Mouse (Mus musculus): ENCODE measurements around the gene Atl3. TPM values are rescaled to one million over a fixed set of nuclear protein-coding genes. Genes with fewer than 3 reads are reported as not detected.

Gene Atl3
- total RNA-seq, 2 experiments from 2014 or later = 21.8 to 23.6 TPM

- intact Hi-C loops (cut with DNase I) = no loop called here
- no peak overlapping the region for H3K27ac ChIP-seq
- TF ChIP-seq CTCF (IDR thresholded peaks at IDR 0.05) = no peak
- DNase-seq (ENCODE audit: extremely low spot score in 1 of 2, low spot score in 2 of 2) = no peak
- H3K4me3 ChIP-seq = no peak overlapping the region
Measured at GRCm38 (mm10) chr19:7564457-7564856, 70.6 kb downstream of the Atl3 start.

- peak overlapping the region; percentile 75 for H3K27ac ChIP-seq
- TF ChIP-seq CTCF (IDR thresholded peaks at IDR 0.05) = no peak
- DNase-seq (ENCODE audit: extremely low spot score in 1 of 2, low spot score in 2 of 2) = no peak
- intact Hi-C loops (cut with DNase I) = no loop called here
- H3K4me3 ChIP-seq = no peak overlapping the region
Measured at GRCm38 (mm10) chr19:7566826-7567225, 73.0 kb downstream of the Atl3 start.

- intact Hi-C loops (cut with DNase I) = no loop called here
- TF ChIP-seq CTCF (IDR thresholded peaks at IDR 0.05) = no peak
Measured at GRCm38 (mm10) chr19:7568364-7568763, 74.5 kb downstream of the Atl3 start.

GRCm38 (mm10) chr19:7569650-7570049, 75.8 kb downstream of the Atl3 start:
- TF ChIP-seq CTCF (IDR thresholded peaks at IDR 0.05) = no peak
- DNase-seq (ENCODE audit: extremely low spot score in 1 of 2, low spot score in 2 of 2) = no peak
- intact Hi-C loops (cut with DNase I) = no loop called here
- Histone ChIP-seq H3K4me3 (no peak overlapping the region), H3K27ac (no peak overlapping the region)

More at GRCm38 (mm10) chr19:7568364-7568763, 74.5 kb downstream of the Atl3 start:
- H3K27ac ChIP-seq = peak overlapping the region; percentile 59; the same call in 1 of the 2 replicates
- DNase-seq (ENCODE audit: extremely low spot score in 1 of 2, low spot score in 2 of 2) = no peak
- H3K4me3 ChIP-seq = no peak overlapping the region

GRCm38 (mm10) chr19:7576180-7576579, 82.3 kb downstream of the Atl3 start:
- no peak overlapping the region for H3K27ac ChIP-seq
- no peak overlapping the region for H3K4me3 ChIP-seq
- intact Hi-C loops (cut with DNase I) = no loop called here
- TF ChIP-seq CTCF (IDR thresholded peaks at IDR 0.05) = no peak
- DNase-seq (ENCODE audit: extremely low spot score in 1 of 2, low spot score in 2 of 2) = no peak

DNA sequence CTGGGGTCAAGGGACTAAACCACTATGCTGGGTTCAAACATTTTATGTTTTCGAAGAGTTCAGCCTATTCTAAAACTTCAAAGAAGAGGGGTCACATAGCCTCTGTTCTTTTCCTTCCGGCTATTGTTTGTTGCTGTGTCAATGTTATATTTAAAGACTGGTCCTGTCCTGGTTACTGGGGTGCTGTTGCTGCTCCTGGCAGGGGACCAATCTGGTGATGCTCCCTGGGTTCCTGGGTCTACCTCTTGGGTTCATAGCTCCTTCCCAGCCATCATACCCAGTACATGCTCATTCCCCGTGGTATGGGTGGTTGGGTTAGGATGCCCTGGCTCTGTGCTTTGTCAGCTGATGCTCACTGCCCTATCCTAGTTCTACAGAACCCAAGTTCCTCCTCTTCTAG, 83.9 kb downstream of the Atl3 start:
- no peak for TF ChIP-seq CTCF (IDR thresholded peaks at IDR 0.05)
- Histone ChIP-seq H3K4me3 (no peak overlapping the region), H3K27ac (no peak overlapping the region)
- intact Hi-C loops (cut with DNase I) = no loop called here
- no peak for DNase-seq (ENCODE audit: extremely low spot score in 1 of 2, low spot score in 2 of 2)

GRCm38 (mm10) chr19:7581042-7581441, 87.2 kb downstream of the Atl3 start:
- no peak for DNase-seq (ENCODE audit: extremely low spot score in 1 of 2, low spot score in 2 of 2)
- intact Hi-C loops (cut with DNase I) = no loop called here
- Histone ChIP-seq H3K27ac (peak overlapping the region; percentile 40; the same call in 1 of the 2 replicates), H3K4me3 (no peak overlapping the region)
- TF ChIP-seq CTCF (IDR thresholded peaks at IDR 0.05) = no peak

- intact Hi-C loops (cut with DNase I) = no loop called here
- DNase-seq (ENCODE audit: extremely low spot score in 1 of 2, low spot score in 2 of 2) = no peak
- Histone ChIP-seq H3K4me3 (no peak overlapping the region), H3K27ac (peak overlapping the region; percentile 63)
- no peak for TF ChIP-seq CTCF (IDR thresholded peaks at IDR 0.05)
Measured at GRCm38 (mm10) chr19:7583101-7583500, 89.3 kb downstream of the Atl3 start.

DNA sequence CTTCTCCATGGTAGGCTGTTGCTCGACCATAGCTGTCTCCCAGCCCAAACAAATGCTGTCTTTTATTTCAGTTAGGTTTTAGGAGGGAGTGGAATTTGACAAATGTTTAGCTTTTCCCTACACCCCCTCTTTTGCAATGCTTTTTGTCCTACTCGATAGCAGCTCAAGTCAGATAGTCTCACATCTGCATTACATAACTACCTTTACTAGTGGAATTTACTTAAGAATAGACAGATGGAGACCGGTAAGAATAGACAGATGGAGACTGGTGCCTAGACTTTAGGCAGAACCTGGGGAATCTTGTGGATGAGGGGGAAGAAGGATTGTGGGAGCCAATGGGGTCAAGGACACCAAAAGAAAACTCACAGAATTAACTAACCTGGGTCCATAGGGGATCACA, 89.8 kb downstream of the Atl3 start:
- Histone ChIP-seq H3K4me3 (no peak overlapping the region), H3K27ac (peak overlapping the region; percentile 63)
- DNase-seq (ENCODE audit: extremely low spot score in 1 of 2, low spot score in 2 of 2) = no peak
- intact Hi-C loops (cut with DNase I) = no loop called here
- TF ChIP-seq CTCF (IDR thresholded peaks at IDR 0.05) = no peak

- Histone ChIP-seq H3K4me3 (no peak overlapping the region), H3K27ac (no peak overlapping the region; the same call in 1 of the 2 replicates)
- intact Hi-C loops (cut with DNase I) = no loop called here
- TF ChIP-seq CTCF (IDR thresholded peaks at IDR 0.05) = no peak
- no peak for DNase-seq (ENCODE audit: extremely low spot score in 1 of 2, low spot score in 2 of 2)
Measured at GRCm38 (mm10) chr19:7585279-7585678, 91.4 kb downstream of the Atl3 start.

GRCm38 (mm10) chr19:7585764-7586163, 91.9 kb downstream of the Atl3 start:
- Histone ChIP-seq H3K4me3 (no peak overlapping the region), H3K27ac (no peak overlapping the region)
- TF ChIP-seq CTCF (IDR thresholded peaks at IDR 0.05) = no peak
- intact Hi-C loops (cut with DNase I) = no loop called here
- DNase-seq (ENCODE audit: extremely low spot score in 1 of 2, low spot score in 2 of 2) = no peak

Other genes starting within 250 kb of the Atl3 start
- gene Rcor2, start 226.7 kb upstream of the Atl3 start, total RNA-seq (2021) = 10 to 100 TPM; 14.3 to 14.7 TPM
- 100 to 1,000 TPM; 133 to 148 TPM for gene Mark2, start 152.2 kb upstream of the Atl3 start, total RNA-seq (2021)
- 10 to 100 TPM; 27.9 to 28.0 TPM for gene Spindoc, start 111.0 kb upstream of the Atl3 start, total RNA-seq (2021)
- gene 2700081O15Rik, start 76.4 kb upstream of the Atl3 start, total RNA-seq (2021) = 10 to 100 TPM; 32.1 to 34.1 TPM
- 100 to 1,000 TPM; 792 to 823 TPM for gene Rtn3, start 10.8 kb upstream of the Atl3 start, total RNA-seq (2021)
- 10 to 100 TPM; 26.8 to 30.8 TPM for gene Pla2g16, start 63.4 kb downstream of the Atl3 start, total RNA-seq (2021)
- gene Lgals12, start 113.2 kb downstream of the Atl3 start, total RNA-seq (2021) = under 1 TPM; 0.48 to 0.49 TPM
- not detected for gene Hrasls5, start 118.5 kb downstream of the Atl3 start, total RNA-seq (2021)
- not detected for gene Slc22a19, start 217.3 kb downstream of the Atl3 start, total RNA-seq (2021)